ENCODE assay signal across 16 mouse cellular contexts in genomic region chr5:91911384-91912106, GRCm38 (mm10). TPM values are rescaled to one million over a fixed set of nuclear protein-coding genes. Genes with fewer than 3 reads are reported as not detected.
DNase-seq lines count a peak whose midpoint lies in the region; ATAC-seq lines count a peak whose summit lies in the region.
"Had no signal": no experiment of that assay in that cellular context is flagged by ENCODE, and none has a peak within 500 bp of the region (broad histone marks: within the 10 kb centered on the region; RNA-seq: fewer than 3 reads in every experiment).

No protein-coding gene starts in this region.

- no peaks in the 10 kb centered on the region for H3K9me3 ChIP-seq in hindbrain, embryonic 11.5 days (ENCODE audit: control insufficient read depth, low read length)
- H3K9me3 ChIP-seq in hindbrain, embryonic 16.5 days (ENCODE audit: control insufficient read depth, low read length), result no peaks in the 10 kb centered on the region
- H3K9me3 ChIP-seq in hindbrain, embryonic 13.5 days, result no peaks in the 10 kb centered on the region
- H3K9me3 ChIP-seq: heart, embryonic 13.5 days; liver, embryonic 12.5 days had no signal

- H3K27ac ChIP-seq in hindbrain, embryonic 11.5 days (ENCODE audit: low read depth, low read length), result no peak overlapping the region
- no peak overlapping the region for H3K27ac ChIP-seq in hindbrain, embryonic 16.5 days (ENCODE audit: low read depth, low read length)
- H3K27ac ChIP-seq in hindbrain, embryonic 13.5 days, result no peak overlapping the region
- H3K27ac ChIP-seq: heart, embryonic 13.5 days; liver, embryonic 12.5 days had no signal

- H3K4me1 ChIP-seq in hindbrain, embryonic 11.5 days (replicated peaks; ENCODE audit: control insufficient read depth, insufficient read depth, low read length), result no peaks in the 10 kb centered on the region
- no peaks in the 10 kb centered on the region for H3K4me1 ChIP-seq in hindbrain, embryonic 16.5 days (ENCODE audit: control insufficient read depth, insufficient read depth, low read depth, low read length)
- H3K4me1 ChIP-seq in hindbrain, embryonic 13.5 days (replicated peaks), result peaks cover 14% of the 10 kb centered on the region
- H3K4me1 ChIP-seq: heart, embryonic 13.5 days; liver, embryonic 12.5 days had no signal

- H3K36me3 ChIP-seq in hindbrain, embryonic 11.5 days (ENCODE audit: control insufficient read depth, insufficient read depth, low read length), result no peaks in the 10 kb centered on the region
- H3K36me3 ChIP-seq in hindbrain, embryonic 16.5 days (ENCODE audit: control insufficient read depth, insufficient read depth, low read length), result no peaks in the 10 kb centered on the region
- no peaks in the 10 kb centered on the region for H3K36me3 ChIP-seq in hindbrain, embryonic 13.5 days
- H3K36me3 ChIP-seq: heart, embryonic 13.5 days; liver, embryonic 12.5 days had no signal

- no peaks in the 10 kb centered on the region for H3K27me3 ChIP-seq in hindbrain, embryonic 11.5 days (ENCODE audit: control insufficient read depth, insufficient read depth, low read length)
- no peaks in the 10 kb centered on the region for H3K27me3 ChIP-seq in hindbrain, embryonic 16.5 days (replicated peaks; ENCODE audit: control insufficient read depth, insufficient read depth, low read length)
- 0 out of 2 replicates have a peak, but pooled peaks cover 6% of the 10 kb centered on the region for H3K27me3 ChIP-seq in hindbrain, embryonic 13.5 days
- H3K27me3 ChIP-seq: heart, embryonic 13.5 days; liver, embryonic 12.5 days had no signal

- peak; percentile 28 for DNase-seq in hindbrain, embryonic 11.5 days (ENCODE audit: low spot score)
- peak; percentile 40 to 53 for DNase-seq in right cerebral cortex, postnatal 10 days (ENCODE audit: low spot score in 2 of 2)
- no peak for DNase-seq in right cerebral cortex, postnatal 14 days
- DNase-seq in retina, postnatal 1 day, result peak; percentile 18
- DNase-seq in adrenal gland, postnatal 36 days, result no peak
- DNase-seq: cerebellum, adult 2 months; gastrocnemius, postnatal 36 days; heart, postnatal 4 days; kidney, adult 11 months; kidney, postnatal 10 days had no signal

- H3K4me2 ChIP-seq in hindbrain, embryonic 11.5 days (replicated peaks; ENCODE audit: low read depth, low read length), result no peak overlapping the region
- H3K4me2 ChIP-seq in hindbrain, embryonic 16.5 days (ENCODE audit: low read length), result no peak overlapping the region
- no peak overlapping the region for H3K4me2 ChIP-seq in hindbrain, embryonic 13.5 days
- H3K4me2 ChIP-seq: heart, embryonic 13.5 days; liver, embryonic 12.5 days had no signal

- ATAC-seq in hindbrain, embryonic 11.5 days (ENCODE audit: low FRiP score), result no peak
- no peak for ATAC-seq in hindbrain, embryonic 16.5 days
- ATAC-seq in hindbrain, embryonic 13.5 days (ENCODE audit: low FRiP score), result 0 out of 2 replicates have a peak, but pooled peaks have one; percentile 52
- no peak for ATAC-seq in frontal cortex, adult (ENCODE audit: low TSS enrichment)
- ATAC-seq: liver, embryonic 12.5 days; lung, postnatal 0 days had no signal

- H3K9ac ChIP-seq in hindbrain, embryonic 11.5 days (ENCODE audit: low read depth, low read length), result no peak overlapping the region
- no peak overlapping the region for H3K9ac ChIP-seq in hindbrain, embryonic 16.5 days (ENCODE audit: low read depth, low read length)
- no peak overlapping the region for H3K9ac ChIP-seq in hindbrain, embryonic 13.5 days
- H3K9ac ChIP-seq: heart, embryonic 13.5 days; liver, embryonic 12.5 days had no signal

- WGBS in hindbrain, embryonic 11.5 days, result 70% methylated on average over 13 of the region's 13 CpGs
- 55% methylated on average over 13 of the region's 13 CpGs for WGBS in hindbrain, embryonic 16.5 days
- 54% methylated on average over 13 of the region's 13 CpGs for WGBS in hindbrain, embryonic 13.5 days

- H3K4me3 ChIP-seq in hindbrain, embryonic 11.5 days (ENCODE audit: low read depth, low read length), result no peak overlapping the region
- no peak overlapping the region for H3K4me3 ChIP-seq in hindbrain, embryonic 16.5 days (ENCODE audit: low read length)
- H3K4me3 ChIP-seq in hindbrain, embryonic 13.5 days, result no peak overlapping the region
- H3K4me3 ChIP-seq: heart, embryonic 13.5 days; liver, embryonic 12.5 days had no signal

RNA-seq across cellular contexts. Expression of gene Rchy1, which starts 51.3 kb away (rescaled TPM):
- 46.0 and 58.4 TPM in 2 replicates for polyA plus RNA-seq in hindbrain, embryonic 11.5 days (2014; fragmentation: Nextera tagmentation; extraction: Ambion mirVana)
- polyA plus RNA-seq in hindbrain, embryonic 16.5 days (2015; fragmentation: Nextera tagmentation; extraction: Ambion mirVana), result 77.9 and 78.5 TPM in 2 replicates
- polyA plus RNA-seq in hindbrain, embryonic 13.5 days (2015; fragmentation: Nextera tagmentation; extraction: Ambion mirVana), result 81.6 and 84.4 TPM in 2 replicates
- 10 to 100 TPM; 61.9 to 78.5 TPM for total RNA-seq in adrenal gland, postnatal 36 days (2021)

Comparison
In these comparisons a context has a peak if more than half of its experiments do, and no peak if none do; other contexts are left out.
1. DNase-seq: peak in hindbrain, embryonic 11.5 days (single experiment), right cerebral cortex, postnatal 10 days (2 of 2) and retina, postnatal 1 day (single experiment); none in right cerebral cortex, postnatal 14 days (single experiment) and adrenal gland, postnatal 36 days (0 of 2).